Mouse (Mus musculus) thymus, adult 2 months (tissue): ENCODE data around the gene Atxn1.

Source experiments
- CTCF ChIP-seq: fragments of 200-500 bp; IDR thresholded peaks from 2 replicates; pipeline ENCODE4 v1.5.1; 2012; ENCODE audit warnings: mild to moderate bottlenecking, control low read depth, low read length, moderate library complexity, borderline replicate concordance; ENCODE audit not compliant: control insufficient read depth, poor library complexity, insufficient read depth; ENCODE audit errors: extremely low read depth
- POLR2A ChIP-seq: fragments of 200-500 bp; IDR thresholded peaks from 2 replicates; pipeline ENCODE4 v1.6.1; 2012; ENCODE audit warnings: mild to moderate bottlenecking, low read length, control low read depth, moderate library complexity; ENCODE audit not compliant: control insufficient read depth, poor library complexity, insufficient read depth; ENCODE audit errors: extremely low read depth

GRCm38 (mm10) chr13:45745851-45746773 is 218.7 kb downstream of the Atxn1 start:
- TF ChIP-seq CTCF (no peak), POLR2A (no peak)
